Mouse (Mus musculus): ENCODE measurements around the gene Aqp2. TPM values are rescaled to one million over a fixed set of nuclear protein-coding genes. Genes with fewer than 3 reads are reported as not detected.

Gene Aqp2
- polyA plus RNA-seq, 1 experiment: 0.18 TPM

DNA sequence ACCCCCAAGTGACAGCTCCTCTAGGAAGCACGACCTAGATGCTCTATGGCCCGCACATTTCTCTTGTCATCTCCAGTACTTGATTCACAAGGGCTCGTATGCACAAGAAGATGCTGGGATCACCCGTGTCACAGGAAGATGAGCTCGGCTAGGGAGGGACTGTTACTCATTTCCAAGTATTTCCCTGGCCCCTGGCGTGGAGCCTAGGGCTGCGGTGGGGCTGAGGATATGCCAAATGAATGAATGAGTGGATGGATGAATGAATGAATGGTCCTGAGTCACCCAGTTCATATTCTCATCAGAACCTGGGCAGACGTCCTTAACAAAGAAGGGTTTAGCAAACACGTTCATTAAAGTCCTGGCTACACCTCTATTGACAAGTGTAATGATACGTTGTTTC lies 18.6 kb upstream of the Aqp2 start:
- Histone ChIP-seq H3ac (ENCODE audit: control insufficient read depth, insufficient read length, low read depth) (no peak overlapping the region), H3K4me3 (ENCODE audit: insufficient read depth, poor library complexity, severe bottlenecking) (no peak overlapping the region), H3K79me2 (ENCODE audit: control insufficient read depth, insufficient read depth) (no peaks in the 10 kb centered on the region), H3K27me3 (ENCODE audit: control insufficient read depth, insufficient read depth, insufficient read length) (no peaks in the 10 kb centered on the region), H3K36me3 (ENCODE audit: control insufficient read depth, insufficient read depth) (no peaks in the 10 kb centered on the region), H3K79me3 (ENCODE audit: low read depth) (no peaks in the 10 kb centered on the region)
- TF ChIP-seq MYOG (IDR thresholded peaks at IDR 0.05; ENCODE audit: control insufficient read depth, extremely low read depth, insufficient read length) (no peak), MAX (IDR thresholded peaks at IDR 0.05) (no peak), MYOD1 (IDR thresholded peaks at IDR 0.05; ENCODE audit: control insufficient read depth, insufficient read length, low read depth) (no peak)

DNA sequence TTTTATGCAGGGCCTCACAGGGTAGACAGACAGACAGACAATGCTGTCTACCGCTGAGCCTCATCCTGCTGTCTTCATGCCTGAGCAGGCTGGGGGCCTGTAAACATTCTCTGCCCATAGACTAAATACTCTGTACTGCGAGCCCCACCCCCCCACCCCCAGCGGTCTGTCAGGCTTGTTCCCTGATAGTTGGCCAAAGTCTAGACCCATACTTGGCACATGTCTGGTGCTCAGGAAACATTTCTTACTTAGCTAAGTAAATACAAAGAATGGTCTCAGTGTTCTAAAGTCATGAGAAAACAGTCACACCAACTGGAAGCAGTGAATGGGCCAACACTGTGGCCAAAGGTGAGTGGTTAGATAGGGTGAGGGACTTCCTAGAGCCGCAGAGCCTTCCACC lies 11.5 kb upstream of the Aqp2 start:
- TF ChIP-seq CTCF (IDR thresholded peaks at IDR 0.05; ENCODE audit: control insufficient read depth, insufficient read depth, insufficient read length) (no peak), MAX (IDR thresholded peaks at IDR 0.05) (no peak), FOSL1 (IDR thresholded peaks at IDR 0.05; ENCODE audit: insufficient read depth, low read length, poor library complexity, severe bottlenecking) (no peak), USF1 (IDR thresholded peaks at IDR 0.05; ENCODE audit: low read depth) (no peak), CEBPB (IDR thresholded peaks at IDR 0.05; ENCODE audit: low read depth) (no peak)
- Histone ChIP-seq H3K79me2 (ENCODE audit: control insufficient read depth, insufficient read depth) (no peaks in the 10 kb centered on the region), H3K36me3 (ENCODE audit: control insufficient read depth, insufficient read depth) (no peaks in the 10 kb centered on the region), H3K27me3 (ENCODE audit: control insufficient read depth, insufficient read depth, insufficient read length) (no peaks in the 10 kb centered on the region), H3ac (ENCODE audit: control insufficient read depth, insufficient read length, low read depth) (no peak overlapping the region), H3K4me3 (ENCODE audit: insufficient read depth, poor library complexity, severe bottlenecking) (no peak overlapping the region), H3K79me3 (ENCODE audit: low read depth) (no peaks in the 10 kb centered on the region)

DNA sequence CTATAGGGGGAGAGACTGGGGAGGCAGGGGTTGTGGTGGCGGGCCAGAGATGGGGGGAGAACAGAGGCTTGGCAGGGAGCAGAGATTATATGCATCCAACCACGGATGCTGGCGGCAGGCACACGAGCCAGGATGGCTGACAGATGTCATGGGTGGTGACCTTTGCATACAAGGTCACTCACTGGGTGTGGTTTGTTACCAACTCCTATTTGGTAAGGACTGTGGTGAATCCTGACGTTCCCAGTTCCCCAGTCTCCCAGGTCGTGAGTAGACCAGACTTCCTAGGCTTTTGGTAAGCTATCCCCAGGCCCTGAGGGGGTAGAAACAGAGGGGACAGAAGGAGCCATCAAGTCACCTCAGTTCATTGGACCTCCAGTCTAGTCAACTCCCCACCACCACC lies 10.2 kb upstream of the Aqp2 start:
- Histone ChIP-seq H3K36me3 (ENCODE audit: control insufficient read depth, insufficient read depth) (no peaks in the 10 kb centered on the region), H3K27me3 (ENCODE audit: control insufficient read depth, insufficient read depth, insufficient read length) (no peaks in the 10 kb centered on the region), H3K79me3 (ENCODE audit: low read depth) (no peaks in the 10 kb centered on the region), H3K4me3 (ENCODE audit: insufficient read depth, poor library complexity, severe bottlenecking) (no peak overlapping the region), H3K79me2 (ENCODE audit: control insufficient read depth, insufficient read depth) (no peaks in the 10 kb centered on the region), H3ac (ENCODE audit: control insufficient read depth, insufficient read length, low read depth) (no peak overlapping the region)
- TF ChIP-seq MYOG (IDR thresholded peaks at IDR 0.05; ENCODE audit: control insufficient read depth, extremely low read depth, insufficient read length) (no peak), CTCF (IDR thresholded peaks at IDR 0.05; ENCODE audit: control insufficient read depth, insufficient read depth, insufficient read length) (no peak), USF1 (IDR thresholded peaks at IDR 0.05; ENCODE audit: low read depth) (no peak), MAX (IDR thresholded peaks at IDR 0.05) (no peak), FOSL1 (IDR thresholded peaks at IDR 0.05; ENCODE audit: insufficient read depth, low read length, poor library complexity, severe bottlenecking) (no peak), CEBPB (IDR thresholded peaks at IDR 0.05; ENCODE audit: low read depth) (no peak), MYOD1 (IDR thresholded peaks at IDR 0.05; ENCODE audit: control insufficient read depth, insufficient read length, low read depth) (no peak)

DNA sequence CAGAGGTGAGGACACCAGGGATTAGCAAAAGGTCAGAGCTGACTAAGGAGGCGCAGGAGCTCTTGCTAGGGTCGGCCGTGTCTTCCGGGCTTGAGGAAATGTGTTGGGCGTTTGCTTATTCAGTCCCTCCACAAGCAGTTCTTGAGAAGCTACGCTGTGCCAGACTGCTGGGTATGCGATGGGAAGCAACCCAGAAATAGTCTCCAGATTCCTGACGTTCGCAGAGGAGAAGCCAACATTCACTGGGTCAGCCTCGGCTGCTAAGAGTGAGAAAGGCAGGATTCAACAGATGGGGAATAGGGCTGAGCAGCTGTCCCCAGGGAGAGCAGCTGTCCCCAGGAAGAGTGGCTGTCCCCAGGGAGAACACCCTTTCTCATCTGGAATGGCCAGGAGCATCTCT lies 9.7 kb upstream of the Aqp2 start:
- Histone ChIP-seq H3K79me3 (ENCODE audit: low read depth) (no peaks in the 10 kb centered on the region), H3ac (ENCODE audit: control insufficient read depth, insufficient read length, low read depth) (no peak overlapping the region), H3K79me2 (ENCODE audit: control insufficient read depth, insufficient read depth) (no peaks in the 10 kb centered on the region), H3K36me3 (ENCODE audit: control insufficient read depth, insufficient read depth) (no peaks in the 10 kb centered on the region), H3K27me3 (ENCODE audit: control insufficient read depth, insufficient read depth, insufficient read length) (no peaks in the 10 kb centered on the region), H3K4me3 (ENCODE audit: insufficient read depth, poor library complexity, severe bottlenecking) (no peak overlapping the region)
- TF ChIP-seq FOSL1 (IDR thresholded peaks at IDR 0.05; ENCODE audit: insufficient read depth, low read length, poor library complexity, severe bottlenecking): no peak
- no peak for TF ChIP-seq MYOG (IDR thresholded peaks at IDR 0.05; ENCODE audit: control insufficient read depth, extremely low read depth, insufficient read length)
- TF ChIP-seq CTCF (IDR thresholded peaks at IDR 0.05; ENCODE audit: control insufficient read depth, insufficient read depth, insufficient read length): no peak
- no peak for TF ChIP-seq USF1 (IDR thresholded peaks at IDR 0.05; ENCODE audit: low read depth)
- no peak for TF ChIP-seq MYOD1 (IDR thresholded peaks at IDR 0.05; ENCODE audit: control insufficient read depth, insufficient read length, low read depth)
- TF ChIP-seq MAX (IDR thresholded peaks at IDR 0.05): no peak
- TF ChIP-seq CEBPB (IDR thresholded peaks at IDR 0.05; ENCODE audit: low read depth): no peak

DNA sequence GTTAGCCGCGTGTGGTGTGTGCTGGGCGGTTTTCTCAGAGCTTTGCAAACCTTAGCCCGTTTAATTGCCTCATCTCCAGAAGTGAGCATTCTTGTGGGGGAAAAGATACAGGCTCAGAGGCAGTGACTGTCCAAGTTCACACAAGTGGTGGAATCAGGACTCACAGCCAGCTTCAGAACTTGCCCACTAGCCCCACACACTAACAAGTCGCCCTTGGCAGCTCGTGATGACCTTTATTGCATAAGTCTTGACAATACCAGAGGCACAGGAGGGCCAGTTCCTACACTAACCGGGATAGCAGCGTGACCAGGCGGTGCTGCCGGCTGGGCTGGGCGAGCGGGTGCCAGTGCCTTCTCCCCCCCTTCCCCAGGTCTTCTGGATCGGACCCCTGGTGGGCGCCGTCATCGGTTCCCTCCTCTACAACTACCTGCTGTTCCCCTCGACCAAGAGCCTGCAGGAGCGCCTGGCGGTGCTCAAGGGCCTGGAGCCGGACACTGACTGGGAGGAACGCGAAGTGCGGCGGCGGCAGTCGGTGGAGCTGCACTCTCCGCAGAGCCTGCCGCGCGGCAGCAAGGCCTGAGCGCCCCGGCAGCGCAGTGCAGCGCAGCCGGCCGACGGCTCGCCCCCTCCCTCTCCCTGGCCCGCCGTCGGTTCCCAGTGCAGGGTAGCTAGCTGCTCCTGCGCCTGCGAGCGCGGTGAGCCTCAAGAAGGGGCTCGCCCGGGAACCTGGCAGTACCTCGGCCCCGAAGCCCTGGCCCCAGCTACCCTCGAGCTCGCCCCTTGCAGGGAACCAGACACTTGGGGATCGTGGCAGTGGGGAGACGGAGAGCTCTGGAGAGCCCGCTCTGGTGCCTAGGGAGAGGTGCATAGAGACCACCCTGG lies 4.8 kb downstream of the Aqp2 start:
- TF ChIP-seq CTCF (IDR thresholded peaks at IDR 0.05; ENCODE audit: control insufficient read depth, insufficient read depth, insufficient read length): no peak
- TF ChIP-seq CEBPB (IDR thresholded peaks at IDR 0.05; ENCODE audit: low read depth): no peak
- TF ChIP-seq MAX (IDR thresholded peaks at IDR 0.05): no peak
- TF ChIP-seq FOSL1 (IDR thresholded peaks at IDR 0.05; ENCODE audit: insufficient read depth, low read length, poor library complexity, severe bottlenecking): no peak
- TF ChIP-seq USF1 (IDR thresholded peaks at IDR 0.05; ENCODE audit: low read depth): no peak
- TF ChIP-seq MYOD1 (IDR thresholded peaks at IDR 0.05; ENCODE audit: control insufficient read depth, insufficient read length, low read depth): no peak
- TF ChIP-seq MYOG (IDR thresholded peaks at IDR 0.05; ENCODE audit: control insufficient read depth, extremely low read depth, insufficient read length): no peak
- H3K4me3 ChIP-seq (ENCODE audit: insufficient read depth, poor library complexity, severe bottlenecking): no peak overlapping the region
- H3ac ChIP-seq (ENCODE audit: control insufficient read depth, insufficient read length, low read depth): peak overlapping the region; percentile 40
- no peaks in the 10 kb centered on the region for H3K36me3 ChIP-seq (ENCODE audit: control insufficient read depth, insufficient read depth)
- no peaks in the 10 kb centered on the region for H3K79me3 ChIP-seq (ENCODE audit: low read depth)
- H3K27me3 ChIP-seq (ENCODE audit: control insufficient read depth, insufficient read depth, insufficient read length): no peaks in the 10 kb centered on the region
- H3K79me2 ChIP-seq (ENCODE audit: control insufficient read depth, insufficient read depth): no peaks in the 10 kb centered on the region

Measured in C2C12 (cell line).